11 mouse cellular contexts compared by ENCODE assay signal in the genomic region with DNA sequence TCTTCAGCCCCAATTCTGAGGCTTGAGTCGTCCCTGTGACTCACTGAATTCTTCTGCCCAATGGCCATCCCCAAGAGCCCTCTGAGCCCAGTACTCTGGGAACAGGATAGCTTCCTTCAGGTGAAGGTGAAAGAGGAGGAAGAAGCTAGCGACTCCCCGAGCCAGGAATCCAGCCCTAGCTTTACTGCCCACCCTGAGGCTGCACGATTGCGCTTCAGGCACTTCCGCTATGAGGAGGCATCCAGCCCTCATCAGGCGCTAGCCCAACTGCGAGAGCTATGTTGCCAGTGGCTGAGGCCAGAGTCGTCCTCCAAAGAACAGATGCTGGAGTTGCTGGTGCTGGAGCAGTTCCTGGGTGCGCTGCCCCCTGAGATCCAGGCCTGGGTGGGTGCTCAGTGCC. TPM values are rescaled to one million over a fixed set of nuclear protein-coding genes. Genes with fewer than 3 reads are reported as not detected.
DNase-seq lines count a peak whose midpoint lies in the region; ATAC-seq and TF ChIP-seq lines count a peak whose summit lies in the region.
"Had no signal": no experiment of that assay in that cellular context is flagged by ENCODE, and none has a peak within 500 bp of the region (broad histone marks: within the 10 kb centered on the region; RNA-seq: fewer than 3 reads in every experiment).

No protein-coding gene starts in this region.

- H3K27ac ChIP-seq in layer of hippocampus, adult 2 months = no peak overlapping the region
- no peak overlapping the region for H3K27ac ChIP-seq in forebrain, embryonic 16.5 days (ENCODE audit: low read length)
- H3K27ac ChIP-seq: hindbrain, embryonic 15.5 days had no signal

- no peaks in the 10 kb centered on the region for H3K9me3 ChIP-seq in forebrain, embryonic 16.5 days (ENCODE audit: control insufficient read depth, low read length)
- H3K9me3 ChIP-seq: hindbrain, embryonic 15.5 days had no signal

- H3K36me3 ChIP-seq in forebrain, embryonic 16.5 days (ENCODE audit: control insufficient read depth, insufficient read depth) = peaks cover 20% of the 10 kb centered on the region

- no peaks in the 10 kb centered on the region for H3K27me3 ChIP-seq in forebrain, embryonic 16.5 days (replicated peaks; ENCODE audit: control insufficient read depth, insufficient read depth, low read length)
- H3K27me3 ChIP-seq: hindbrain, embryonic 15.5 days; Patski had no signal

- DNase-seq in layer of hippocampus, adult 2 months (ENCODE audit: low spot score in 2 of 2) = no peak
- DNase-seq in layer of hippocampus, adult 18-20 months (ENCODE audit: low spot score in 2 of 2) = no peak
- peak; percentile 15 for DNase-seq in liver
- peak; percentile 52 for DNase-seq in thymus, postnatal 14 days
- DNase-seq in gastrocnemius, postnatal 36 days = no peak
- no peak for DNase-seq in left cerebral cortex, adult 11 months (ENCODE audit: low spot score)
- DNase-seq: right cerebral cortex, postnatal 14 days had no signal

- H3K9ac ChIP-seq in forebrain, embryonic 16.5 days (replicated peaks; ENCODE audit: low read depth, low read length) = no peak overlapping the region
- H3K9ac ChIP-seq: hindbrain, embryonic 15.5 days had no signal

- H3K4me2 ChIP-seq in forebrain, embryonic 16.5 days (ENCODE audit: low read length) = no peak overlapping the region
- H3K4me2 ChIP-seq: hindbrain, embryonic 15.5 days had no signal

- intact Hi-C loops in gastrocnemius, postnatal 36 days (cut with DNase I) = no loop called here

- no peak for TF ChIP-seq CTCF in layer of hippocampus, adult 2 months (conservative IDR thresholded peaks at IDR 0.05)

- ATAC-seq in activated CD4-positive, CD25-positive, alpha-beta regulatory T cell, adult 4 months = peak; percentile 75
- no peak for ATAC-seq in forebrain, embryonic 16.5 days
- ATAC-seq: Patski had no signal

- 53% methylated on average over 10 of the region's 10 CpGs for WGBS in forebrain, embryonic 16.5 days

- peaks cover 3% of the 10 kb centered on the region for H3K4me1 ChIP-seq in forebrain, embryonic 16.5 days (replicated peaks; ENCODE audit: control insufficient read depth, insufficient read depth, low read length)

- H3K4me3 ChIP-seq in layer of hippocampus, adult 2 months = peak overlapping the region; percentile 17; the same call in 1 of the 2 replicates
- H3K4me3 ChIP-seq in forebrain, embryonic 16.5 days (replicated peaks; ENCODE audit: low read length) = no peak overlapping the region
- H3K4me3 ChIP-seq: hindbrain, embryonic 15.5 days had no signal

RNA-seq across cellular contexts. Expression of gene Zscan22, which starts 6.0 kb away (rescaled TPM):
- total RNA-seq in layer of hippocampus, adult 2 months (2021) = 10 to 100 TPM; 13.9 to 17.7 TPM
- 10 to 100 TPM; 15.9 to 17.4 TPM for total RNA-seq in layer of hippocampus, adult 18-20 months (2021)
- 10 to 100 TPM in 1 of 2 experiments, 1 to 10 TPM in 1; 6.6 to 10.9 TPM for polyA plus RNA-seq in activated CD4-positive, CD25-positive, alpha-beta regulatory T cell, adult 4 months (2017; shearing (Covaris generic))
- 13.8 and 15.0 TPM in 2 replicates for polyA plus RNA-seq in forebrain, embryonic 16.5 days (2015; fragmentation: Nextera tagmentation; extraction: Ambion mirVana)
- total RNA-seq in gastrocnemius, postnatal 36 days (2021) = 1 to 10 TPM; 2.4 to 2.8 TPM

RNA-seq across cellular contexts. Expression of gene Rps5, which starts 18.5 kb away (rescaled TPM):
- 100 to 1,000 TPM; 401 to 427 TPM for total RNA-seq in layer of hippocampus, adult 2 months (2021)
- total RNA-seq in layer of hippocampus, adult 18-20 months (2021) = 100 to 1,000 TPM; 427 to 466 TPM
- polyA plus RNA-seq in activated CD4-positive, CD25-positive, alpha-beta regulatory T cell, adult 4 months (2017; shearing (Covaris generic)) = 1,000 to 10,000 TPM; 2,813 to 3,009 TPM
- 660 and 678 TPM in 2 replicates for polyA plus RNA-seq in forebrain, embryonic 16.5 days (2015; fragmentation: Nextera tagmentation; extraction: Ambion mirVana)
- total RNA-seq in gastrocnemius, postnatal 36 days (2021) = 100 to 1,000 TPM; 473 to 557 TPM

RNA-seq across cellular contexts. Expression of gene Zfp128, which starts 22.6 kb away (rescaled TPM):
- total RNA-seq in layer of hippocampus, adult 2 months (2021) = 1 to 10 TPM; 6.7 to 6.8 TPM
- 1 to 10 TPM; 7.1 to 7.3 TPM for total RNA-seq in layer of hippocampus, adult 18-20 months (2021)
- 1 to 10 TPM in 1 of 2 experiments, under 1 TPM in 1; 0.84 to 2.4 TPM for polyA plus RNA-seq in activated CD4-positive, CD25-positive, alpha-beta regulatory T cell, adult 4 months (2017; shearing (Covaris generic))
- polyA plus RNA-seq in forebrain, embryonic 16.5 days (2015; fragmentation: Nextera tagmentation; extraction: Ambion mirVana) = 9.0 and 10.2 TPM in 2 replicates
- total RNA-seq in gastrocnemius, postnatal 36 days (2021) = 1 to 10 TPM; 1.3 to 2.0 TPM

RNA-seq across cellular contexts. Expression of gene Rnf225, which starts 23.6 kb away (rescaled TPM):
- 1 to 10 TPM in 1 of 2 experiments, under 1 TPM in 1; 0.64 to 1.2 TPM for total RNA-seq in layer of hippocampus, adult 2 months (2021)
- total RNA-seq in layer of hippocampus, adult 18-20 months (2021) = under 1 TPM; 0.71 to 0.97 TPM
- not detected for polyA plus RNA-seq in activated CD4-positive, CD25-positive, alpha-beta regulatory T cell, adult 4 months (2017; shearing (Covaris generic))
- 0.65 and 0.67 TPM in 2 replicates for polyA plus RNA-seq in forebrain, embryonic 16.5 days (2015; fragmentation: Nextera tagmentation; extraction: Ambion mirVana)
- under 1 TPM; 0.22 to 0.51 TPM for total RNA-seq in gastrocnemius, postnatal 36 days (2021)

Comparison
In these comparisons a context has a peak if more than half of its experiments do, and no peak if none do; other contexts are left out.
1. DNase-seq: peak in liver (single experiment) and thymus, postnatal 14 days (single experiment); none in layer of hippocampus, adult 2 months (0 of 2), layer of hippocampus, adult 18-20 months (0 of 2), gastrocnemius, postnatal 36 days (0 of 2) and left cerebral cortex, adult 11 months (single experiment).